Mouse (Mus musculus) left cerebral cortex, adult 2 months (tissue): ENCODE measurements around the gene Olfr1105. TPM values are rescaled to one million over a fixed set of nuclear protein-coding genes. Genes with fewer than 3 reads are reported as not detected.

Source experiments
- DNase-seq, 2 experiments: peaks; one replicate each; pipeline ENCODE4 v3.0.0; 2021 to 2022; ENCODE audit warnings: low spot score in 2 of 2, mixed read lengths in 1 of 2; ENCODE audit errors: extremely low spot score in 1 of 2
- H3K27ac ChIP-seq: fragments of 200-600 bp; 2 replicates; pipeline ENCODE4 v1.8.1; 2022
- H3K4me3 ChIP-seq: fragments of 200-600 bp; 2 replicates; pipeline ENCODE4 v1.8.1; 2022
- CTCF ChIP-seq: fragments of 200-600 bp; IDR thresholded peaks from 2 replicates; pipeline ENCODE4 v1.8.1; 2022; ENCODE audit warnings: antibody characterized with exemption, mild to moderate bottlenecking, moderate library complexity
- intact Hi-C: fragments of 180-260 bp; cut with DNase I; formaldehyde crosslinking; loops from one replicate; pipeline ENCODE4 v1.15.1; 2025
- long read RNA-seq, 2 experiments: library from polyadenylated mRNA; stranded (forward); transcript quantifications; one replicate each; pipeline ENCODE4 v2.0.0; 2021; ENCODE audit warnings: borderline mapping rate in 2 of 2
- total RNA-seq, 2 experiments: library from RNA; stranded (reverse); gene quantifications; 2 replicates each; pipeline ENCODE4 v1.2.3; 2021

Gene Olfr1105
- total RNA-seq, result not detected
- long read RNA-seq, experiment 1, result 0 reads
- long read RNA-seq, experiment 2, result 0 reads

DNA sequence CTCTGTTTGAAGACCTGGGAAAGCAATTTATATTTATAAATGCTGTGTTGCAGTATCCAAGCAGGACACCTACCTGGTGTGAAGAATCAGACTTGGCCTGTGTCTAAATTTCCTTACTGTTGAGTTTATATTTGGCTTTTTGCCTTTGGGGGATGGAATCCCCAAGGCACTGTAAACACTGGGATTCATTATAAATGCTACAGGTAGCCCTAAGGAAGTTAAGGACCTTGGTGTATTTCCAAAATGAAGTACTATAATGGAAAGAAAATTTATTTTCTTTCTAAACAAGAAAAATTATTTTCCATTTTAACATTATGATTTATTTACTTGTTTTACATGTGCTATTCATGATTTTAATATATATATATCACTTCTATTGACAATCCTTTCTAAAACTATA lies at the start of gene Olfr1105:
Gene Olfr1105 (minus strand): TSS at position 101 of the 400 bp plus-strand sequence.
- intact Hi-C loops, result no loop called here
- no peak for DNase-seq
- H3K27ac ChIP-seq, result no peak within 1 kb of the TSS
- H3K4me3 ChIP-seq, result no peak within 1 kb of the TSS
- TF ChIP-seq CTCF, result no peak

DNA sequence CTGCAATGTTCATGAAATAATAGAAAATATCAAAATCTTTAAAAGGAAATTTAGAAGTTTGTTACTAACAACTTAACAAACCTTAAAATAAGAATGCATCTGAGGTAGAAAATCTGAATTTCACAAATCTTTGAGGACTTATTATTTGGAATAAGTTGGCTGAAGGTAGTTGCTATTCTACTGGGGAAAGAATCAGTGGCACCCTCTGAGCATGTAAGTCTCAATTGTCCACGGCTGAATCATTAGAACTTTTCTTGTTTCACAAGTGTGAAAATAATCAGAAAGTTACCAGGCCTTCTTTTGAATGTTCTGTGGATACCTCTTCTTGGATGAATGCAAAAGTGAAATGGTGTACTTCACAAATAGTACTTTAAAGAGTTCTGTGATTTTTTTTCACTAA lies 39.4 kb upstream of the Olfr1105 start, which contains the start of gene Olfr1107:
Gene Olfr1107 (minus strand): TSS at position 101 of the 400 bp plus-strand sequence.
- no peak for DNase-seq
- Histone ChIP-seq H3K27ac (no peak within 1 kb of the TSS), H3K4me3 (no peak within 1 kb of the TSS)
- intact Hi-C loops, result no loop called here
- TF ChIP-seq CTCF, result no peak

- no peak for DNase-seq
- Histone ChIP-seq H3K27ac (no peak within 1 kb of the TSS), H3K4me3 (no peak within 1 kb of the TSS)
- TF ChIP-seq CTCF, result no peak
- intact Hi-C loops, result no loop called here
Observed at GRCm38 (mm10) chr2:87052173-87052572, 15.8 kb upstream of the Olfr1105 start, which contains the start of gene Olfr1106. Gene Olfr1106 (minus strand): TSS chr2:87052273.

DNA sequence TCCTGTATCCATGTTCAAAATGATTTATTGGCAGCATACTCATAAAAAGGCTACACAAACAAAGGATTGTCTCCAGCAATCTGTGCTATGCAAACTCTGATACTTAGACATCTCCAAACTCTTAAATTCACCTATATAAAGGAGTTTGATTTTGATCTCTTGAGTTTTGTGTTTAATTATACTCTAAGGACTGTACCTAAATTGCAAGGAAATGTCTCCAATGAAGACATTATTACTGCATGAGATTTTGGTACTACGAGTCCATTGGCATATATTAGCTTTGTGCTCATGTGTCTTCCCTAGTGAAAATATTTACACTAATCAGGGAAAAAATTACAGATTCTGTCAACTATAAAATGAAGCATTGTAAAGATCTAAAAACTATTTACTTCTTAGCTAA lies 9.4 kb downstream of the Olfr1105 start, which contains the start of gene Olfr1104:
Gene Olfr1104 (minus strand): TSS at position 101 of the 400 bp plus-strand sequence.
- TF ChIP-seq CTCF, result no peak
- intact Hi-C loops, result no loop called here
- no peak within 1 kb of the TSS for H3K27ac ChIP-seq

DNA sequence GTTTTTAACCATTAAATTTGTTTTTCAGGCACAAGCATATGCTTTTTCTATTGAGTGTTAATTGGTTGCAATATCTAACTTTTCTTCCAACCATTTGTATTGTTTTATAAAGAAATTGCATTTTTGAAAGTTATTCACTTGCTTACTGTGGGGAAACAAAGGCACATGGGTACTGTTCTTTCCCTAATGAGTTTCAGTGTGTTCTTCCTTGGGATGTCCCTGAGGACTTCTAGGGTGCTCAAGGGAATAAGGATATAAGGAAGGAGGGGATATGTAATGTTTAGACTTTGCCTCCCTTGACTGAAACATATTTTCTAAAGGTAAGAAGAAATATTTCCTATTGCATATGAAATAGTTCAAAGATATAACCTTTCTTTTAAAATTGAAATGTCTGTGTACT lies 38.2 kb downstream of the Olfr1105 start, which contains the start of gene Olfr1102:
Gene Olfr1102 (plus strand): TSS at position 301 of the 400 bp plus-strand sequence.
- intact Hi-C loops, result no loop called here
- H3K4me3 ChIP-seq, result no peak within 1 kb of the TSS
- no peak for DNase-seq
- no peak within 1 kb of the TSS for H3K27ac ChIP-seq
- no peak for TF ChIP-seq CTCF

More for the DNA sequence above, 9.4 kb downstream of the Olfr1105 start, which contains the start of gene Olfr1104:
- no peak within 1 kb of the TSS for H3K4me3 ChIP-seq
- DNase-seq, result no peak

GRCm38 (mm10) chr2:86991121-86991520 lies 45.2 kb downstream of the Olfr1105 start, which contains the start of gene Olfr1101:
Gene Olfr1101 (minus strand): TSS chr2:86991221.
- no peak within 1 kb of the TSS for H3K27ac ChIP-seq
- DNase-seq, result no peak
- intact Hi-C loops, result no loop called here
- no peak within 1 kb of the TSS for H3K4me3 ChIP-seq
- no peak for TF ChIP-seq CTCF

Other genes with a start within 250 kb of the Olfr1105 start
- not detected for gene Olfr141, start 226.5 kb downstream of the Olfr1105 start, total RNA-seq
- gene Olfr1094, start 211.9 kb downstream of the Olfr1105 start, total RNA-seq, result not detected
- gene Olfr1095, start 184.8 kb downstream of the Olfr1105 start, total RNA-seq, result not detected
- not detected for gene Gm13723, start 161.7 kb downstream of the Olfr1105 start, total RNA-seq
- gene Olfr1097, start 144.3 kb downstream of the Olfr1105 start, total RNA-seq, result not detected
- not detected for gene Olfr1098, start 112.0 kb downstream of the Olfr1105 start, total RNA-seq
- gene Olfr1099, start 75.8 kb downstream of the Olfr1105 start, total RNA-seq, result not detected
- not detected for gene Olfr1100, start 56.6 kb downstream of the Olfr1105 start, total RNA-seq
- gene Olfr1101, start 45.3 kb downstream of the Olfr1105 start, total RNA-seq, result not detected
- gene Olfr1102, start 38.1 kb downstream of the Olfr1105 start, total RNA-seq, result not detected
- gene Olfr1104, start 9.5 kb downstream of the Olfr1105 start, total RNA-seq, result not detected
- not detected for gene Olfr1106, start 15.7 kb upstream of the Olfr1105 start, total RNA-seq
- not detected for gene Olfr1107, start 39.3 kb upstream of the Olfr1105 start, total RNA-seq
- not detected for gene Olfr1109, start 59.5 kb upstream of the Olfr1105 start, total RNA-seq
- gene Olfr259, start 78.0 kb upstream of the Olfr1105 start, total RNA-seq, result not detected
- not detected for gene Olfr1110, start 103.8 kb upstream of the Olfr1105 start, total RNA-seq
- gene Olfr1111, start 116.1 kb upstream of the Olfr1105 start, total RNA-seq, result not detected
- gene Olfr1112, start 151.3 kb upstream of the Olfr1105 start, total RNA-seq, result not detected
- not detected for gene Olfr1113, start 172.4 kb upstream of the Olfr1105 start, total RNA-seq
- not detected for gene Olfr1115, start 211.5 kb upstream of the Olfr1105 start, total RNA-seq
- not detected for gene Olfr1116, start 231.0 kb upstream of the Olfr1105 start, total RNA-seq